ENCODE assay signal across 9 mouse cellular contexts in genomic region chr15:50261245-50261872, GRCm38 (mm10).
A peak's percentile ranks its signal among the peaks of the same experiment; 100 is the strongest.
DNase-seq lines count a peak whose midpoint lies in the region; ATAC-seq lines count a peak whose summit lies in the region.
"Had no signal": no experiment of that assay in that cellular context is flagged by ENCODE, and none has a peak within 500 bp of the region (broad histone marks: within the 10 kb centered on the region; RNA-seq: fewer than 3 reads in every experiment).

No protein-coding gene starts in this region.

- H3K27ac ChIP-seq in limb, embryonic 10.5 days: no peak overlapping the region

- H3K4me1 ChIP-seq in limb, embryonic 10.5 days: no peaks in the 10 kb centered on the region

- peak; percentile 83 for ATAC-seq in frontal cortex, adult (ENCODE audit: low TSS enrichment)
- peak; percentile 61; the same call in 1 of the 2 replicates for ATAC-seq in monocyte, adult 5-6 weeks (replicated peaks; ENCODE audit: insufficient number of reproducible peaks, low FRiP score, low TSS enrichment, poor library complexity, severe bottlenecking)

- WGBS in limb, embryonic 10.5 days: 73% methylated on average over 8 of the region's 8 CpGs

- H3K9me3 ChIP-seq in limb, embryonic 10.5 days (replicated peaks): no peaks in the 10 kb centered on the region

- DNase-seq in urinary bladder, postnatal 14 days (ENCODE audit: low spot score): peak; percentile 54
- no peak for DNase-seq in urinary bladder, adult 2 months (ENCODE audit: low spot score)
- DNase-seq in cerebellum, adult 18-20 months: peak; percentile 53
- peak; percentile 69 for DNase-seq in kidney, adult 9 months
- DNase-seq in limb, embryonic 10.5 days (ENCODE audit: low spot score): peak; percentile 42
- peak; percentile 75 for DNase-seq in thymus, postnatal 14 days

- H3K27me3 ChIP-seq in limb, embryonic 10.5 days (ENCODE audit: low read depth, poor library complexity, severe bottlenecking): no peaks in the 10 kb centered on the region

- no peaks in the 10 kb centered on the region for H3K36me3 ChIP-seq in limb, embryonic 10.5 days

- no peak overlapping the region for H3K4me3 ChIP-seq in limb, embryonic 10.5 days
- H3K4me3 ChIP-seq: erythroblast, embryonic 14.5 days had no signal
